Mouse (Mus musculus): Measurements from ENCODE around the gene Nr2f2. TPM values are rescaled to one million over a fixed set of nuclear protein-coding genes. Genes with fewer than 3 reads are reported as not detected.

Gene Nr2f2
- polyA plus RNA-seq, 1 experiment from 2014 or later = 165 TPM

GRCm38 (mm10) chr7:70336126-70336525, 30.4 kb downstream of the Nr2f2 start:
- Histone ChIP-seq H3K4me3 (ENCODE audit: low read length) (no peak overlapping the region), H3K36me3 (ENCODE audit: insufficient read depth, low read length) (peaks cover 6% of the 10 kb centered on the region; the same call in 1 of the 2 replicates), H3K4me2 (replicated peaks; ENCODE audit: low read depth, low read length) (peak overlapping the region; percentile 62; the same call in 1 of the 2 replicates), H3K27me3 (ENCODE audit: insufficient read depth, low read length) (peaks cover 5% of the 10 kb centered on the region; the same call in 1 of the 2 replicates), H3K4me1 (ENCODE audit: insufficient read depth, low read length) (peaks cover 42% of the 10 kb centered on the region), H3K27ac (ENCODE audit: low read length) (no peak overlapping the region), H3K9ac (replicated peaks; ENCODE audit: low read length) (0 out of 2 replicates have a peak overlapping the region, but pooled peaks have one; percentile 2), H3K9me3 (ENCODE audit: low read length) (no peaks in the 10 kb centered on the region)
- 70% methylated on average over 3 of the region's 3 CpGs for WGBS
- ATAC-seq (ENCODE audit: low FRiP score, low TSS enrichment) = no peak

- Histone ChIP-seq H3K36me3 (ENCODE audit: insufficient read depth, low read length) (peaks cover 6% of the 10 kb centered on the region; the same call in 1 of the 2 replicates), H3K4me1 (ENCODE audit: insufficient read depth, low read length) (peaks cover 44% of the 10 kb centered on the region), H3K9me3 (ENCODE audit: low read length) (no peaks in the 10 kb centered on the region), H3K27ac (ENCODE audit: low read length) (peak overlapping the region; percentile 6; the same call in 1 of the 2 replicates), H3K9ac (replicated peaks; ENCODE audit: low read length) (0 out of 2 replicates have a peak overlapping the region, but pooled peaks have one; percentile 13), H3K4me3 (ENCODE audit: low read length) (no peak overlapping the region), H3K4me2 (replicated peaks; ENCODE audit: low read depth, low read length) (0 out of 2 replicates have a peak overlapping the region, but pooled peaks have one; percentile 27), H3K27me3 (ENCODE audit: insufficient read depth, low read length) (peaks cover 5% of the 10 kb centered on the region; the same call in 1 of the 2 replicates)
- WGBS = 21% methylated on average over 7 of the region's 7 CpGs
- no peak for ATAC-seq (ENCODE audit: low FRiP score, low TSS enrichment)
Measured at GRCm38 (mm10) chr7:70335411-70335810, 31.1 kb downstream of the Nr2f2 start.

- Histone ChIP-seq H3K27me3 (ENCODE audit: insufficient read depth, low read length) (peaks cover 5% of the 10 kb centered on the region; the same call in 1 of the 2 replicates), H3K9ac (replicated peaks; ENCODE audit: low read length) (peak overlapping the region; percentile 67), H3K4me1 (ENCODE audit: insufficient read depth, low read length) (peaks cover 44% of the 10 kb centered on the region)
Measured at GRCm38 (mm10) chr7:70334836-70335235, 31.7 kb downstream of the Nr2f2 start.

GRCm38 (mm10) chr7:70333851-70334250, 32.7 kb downstream of the Nr2f2 start:
- Histone ChIP-seq H3K9ac (replicated peaks; ENCODE audit: low read length) (0 out of 2 replicates have a peak overlapping the region, but pooled peaks have one; percentile 28), H3K4me1 (ENCODE audit: insufficient read depth, low read length) (peaks cover 48% of the 10 kb centered on the region), H3K9me3 (ENCODE audit: low read length) (no peaks in the 10 kb centered on the region), H3K27me3 (ENCODE audit: insufficient read depth, low read length) (peaks cover 10% of the 10 kb centered on the region), H3K4me2 (replicated peaks; ENCODE audit: low read depth, low read length) (peak overlapping the region; percentile 55; the same call in 1 of the 2 replicates), H3K36me3 (ENCODE audit: insufficient read depth, low read length) (no peaks in the 10 kb centered on the region), H3K4me3 (ENCODE audit: low read length) (no peak overlapping the region), H3K27ac (ENCODE audit: low read length) (no peak overlapping the region)
- WGBS = 36% methylated on average over 11 of the region's 11 CpGs
- ATAC-seq (ENCODE audit: low FRiP score, low TSS enrichment) = no peak

More at GRCm38 (mm10) chr7:70334836-70335235, 31.7 kb downstream of the Nr2f2 start:
- under 1% methylated on average over 17 of the region's 17 CpGs for WGBS
- Histone ChIP-seq H3K4me3 (ENCODE audit: low read length) (peak overlapping the region; percentile 34), H3K9me3 (ENCODE audit: low read length) (no peaks in the 10 kb centered on the region), H3K36me3 (ENCODE audit: insufficient read depth, low read length) (peaks cover 3% of the 10 kb centered on the region; the same call in 1 of the 2 replicates), H3K27ac (ENCODE audit: low read length) (peak overlapping the region; percentile 52; the same call in 1 of the 2 replicates), H3K4me2 (replicated peaks; ENCODE audit: low read depth, low read length) (peak overlapping the region; percentile 55)
- ATAC-seq (ENCODE audit: low FRiP score, low TSS enrichment) = no peak

GRCm38 (mm10) chr7:70332926-70333664, 33.4 kb downstream of the Nr2f2 start:
- Histone ChIP-seq H3K9ac (replicated peaks; ENCODE audit: low read length) (no peak overlapping the region), H3K27me3 (ENCODE audit: insufficient read depth, low read length) (peaks cover 10% of the 10 kb centered on the region; the same call in 1 of the 2 replicates), H3K9me3 (ENCODE audit: low read length) (no peaks in the 10 kb centered on the region), H3K36me3 (ENCODE audit: insufficient read depth, low read length) (no peaks in the 10 kb centered on the region), H3K27ac (ENCODE audit: low read length) (no peak overlapping the region), H3K4me3 (ENCODE audit: low read length) (no peak overlapping the region), H3K4me1 (ENCODE audit: insufficient read depth, low read length) (peaks cover 44% of the 10 kb centered on the region), H3K4me2 (replicated peaks; ENCODE audit: low read depth, low read length) (no peak overlapping the region)
- ATAC-seq (ENCODE audit: low FRiP score, low TSS enrichment) = no peak
- WGBS = 42% methylated on average over 14 of the region's 14 CpGs

GRCm38 (mm10) chr7:70332064-70332850, 34.3 kb downstream of the Nr2f2 start:
- Histone ChIP-seq H3K9ac (replicated peaks; ENCODE audit: low read length) (peak overlapping the region; percentile 75), H3K4me2 (replicated peaks; ENCODE audit: low read depth, low read length) (peak overlapping the region; percentile 91), H3K36me3 (ENCODE audit: insufficient read depth, low read length) (no peaks in the 10 kb centered on the region), H3K4me3 (ENCODE audit: low read length) (peak overlapping the region; percentile 61), H3K27ac (ENCODE audit: low read length) (peak overlapping the region; percentile 93), H3K27me3 (ENCODE audit: insufficient read depth, low read length) (peaks cover 13% of the 10 kb centered on the region; the same call in 1 of the 2 replicates), H3K4me1 (ENCODE audit: insufficient read depth, low read length) (peaks cover 36% of the 10 kb centered on the region), H3K9me3 (ENCODE audit: low read length) (no peaks in the 10 kb centered on the region)
- 5% methylated on average over 26 of the region's 26 CpGs for WGBS
- ATAC-seq (ENCODE audit: low FRiP score, low TSS enrichment) = no peak; the same call in 1 of the 2 replicates

- WGBS = under 1% methylated on average over 48 of the region's 48 CpGs
- peak overlapping the region; percentile 91 for H3K4me2 ChIP-seq (replicated peaks; ENCODE audit: low read depth, low read length)
- no peaks in the 10 kb centered on the region for H3K9me3 ChIP-seq (ENCODE audit: low read length)
- peak overlapping the region; percentile 61 for H3K4me3 ChIP-seq (ENCODE audit: low read length)
- ATAC-seq (ENCODE audit: low FRiP score, low TSS enrichment) = peak; percentile 88
- H3K9ac ChIP-seq (replicated peaks; ENCODE audit: low read length) = peak overlapping the region; percentile 75
- peaks cover 18% of the 10 kb centered on the region; the same call in 1 of the 2 replicates for H3K27me3 ChIP-seq (ENCODE audit: insufficient read depth, low read length)
- peaks cover 34% of the 10 kb centered on the region for H3K4me1 ChIP-seq (ENCODE audit: insufficient read depth, low read length)
- no peaks in the 10 kb centered on the region for H3K36me3 ChIP-seq (ENCODE audit: insufficient read depth, low read length)
- peak overlapping the region; percentile 93 for H3K27ac ChIP-seq (ENCODE audit: low read length)
Measured at GRCm38 (mm10) chr7:70331243-70332063, 35.1 kb downstream of the Nr2f2 start.

- Histone ChIP-seq H3K36me3 (ENCODE audit: insufficient read depth, low read length) (no peaks in the 10 kb centered on the region), H3K9me3 (ENCODE audit: low read length) (no peaks in the 10 kb centered on the region), H3K27me3 (ENCODE audit: insufficient read depth, low read length) (peaks cover 24% of the 10 kb centered on the region), H3K4me2 (replicated peaks; ENCODE audit: low read depth, low read length) (peak overlapping the region; percentile 91), H3K4me3 (ENCODE audit: low read length) (peak overlapping the region; percentile 61), H3K4me1 (ENCODE audit: insufficient read depth, low read length) (peaks cover 39% of the 10 kb centered on the region), H3K9ac (replicated peaks; ENCODE audit: low read length) (peak overlapping the region; percentile 75), H3K27ac (ENCODE audit: low read length) (peak overlapping the region; percentile 93)
- peak; percentile 47 for ATAC-seq (ENCODE audit: low FRiP score, low TSS enrichment)
- WGBS = 3% methylated on average over 19 of the region's 19 CpGs
Measured at GRCm38 (mm10) chr7:70330761-70331242, 35.7 kb downstream of the Nr2f2 start.

GRCm38 (mm10) chr7:70330207-70330562, 36.4 kb downstream of the Nr2f2 start:
- H3K9me3 ChIP-seq (ENCODE audit: low read length) = no peaks in the 10 kb centered on the region
- no peak overlapping the region for H3K9ac ChIP-seq (replicated peaks; ENCODE audit: low read length)
- peaks cover 25% of the 10 kb centered on the region for H3K27me3 ChIP-seq (ENCODE audit: insufficient read depth, low read length)
- H3K4me2 ChIP-seq (replicated peaks; ENCODE audit: low read depth, low read length) = peak overlapping the region; percentile 91
- peaks cover 43% of the 10 kb centered on the region for H3K4me1 ChIP-seq (ENCODE audit: insufficient read depth, low read length)
- no peak overlapping the region for H3K27ac ChIP-seq (ENCODE audit: low read length)
- WGBS = 18% methylated on average over 12 of the region's 12 CpGs
- H3K36me3 ChIP-seq (ENCODE audit: insufficient read depth, low read length) = no peaks in the 10 kb centered on the region
- H3K4me3 ChIP-seq (ENCODE audit: low read length) = no peak overlapping the region
- ATAC-seq (ENCODE audit: low FRiP score, low TSS enrichment) = no peak
